Mouse (Mus musculus) gastrocnemius, postnatal 36 days (tissue): ENCODE measurements around the gene Slc4a1. TPM values are rescaled to one million over a fixed set of nuclear protein-coding genes. Genes with fewer than 3 reads are reported as not detected.

Experiments used
- DNase-seq, 2 experiments: peaks; one replicate each; pipeline ENCODE4 v3.0.0; 2022
- intact Hi-C: fragments of 180-260 bp; cut with DNase I; formaldehyde crosslinking; loops from one replicate; pipeline ENCODE4 v1.15.1; 2025
- total RNA-seq, 2 experiments: library from RNA; stranded (reverse); gene quantifications; 2 replicates each; pipeline ENCODE4 v1.2.3; 2021

The Slc4a1 gene
- total RNA-seq, 2 experiments from 2014 or later: 0.31 TPM; not detected in 1

DNA sequence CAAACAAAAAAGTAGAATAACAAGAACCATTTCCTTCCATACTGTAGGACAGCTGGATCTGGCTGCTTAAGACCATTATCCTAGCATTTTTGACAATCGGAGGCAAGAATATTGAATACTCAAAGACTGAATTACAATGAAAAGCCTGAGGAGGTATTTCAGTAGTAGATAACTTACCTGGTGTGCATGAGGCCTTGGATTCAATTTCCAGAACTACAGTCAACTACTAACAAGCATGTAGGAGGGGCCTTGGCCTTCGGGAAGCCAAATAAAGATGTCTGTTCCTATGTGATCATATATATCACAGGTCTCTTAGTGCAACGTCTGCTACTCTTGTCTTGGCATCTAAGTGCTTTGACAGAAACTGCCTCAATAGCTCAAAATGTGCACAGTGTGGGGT, 36.0 kb downstream of the Slc4a1 start:
- no peak for DNase-seq
- intact Hi-C loops: no loop called here

DNA sequence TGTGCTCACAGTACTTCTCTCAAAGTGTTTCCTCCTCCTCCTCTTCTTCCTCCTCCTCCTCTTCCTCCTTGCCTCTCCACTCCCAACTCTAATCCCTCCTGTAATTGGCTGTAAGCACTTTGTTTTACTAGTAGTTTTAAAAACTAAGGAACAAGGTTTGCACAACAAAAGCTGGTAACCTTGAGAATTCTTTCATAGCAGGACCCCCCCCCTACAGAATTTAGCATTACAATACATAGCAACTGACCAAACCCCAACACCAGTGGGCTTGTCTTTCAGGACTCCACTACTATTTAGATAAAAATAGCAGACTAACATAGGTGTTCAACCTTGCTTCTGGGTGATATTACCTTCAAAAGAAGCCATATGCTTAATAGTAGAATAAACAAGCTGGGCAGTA, 36.5 kb downstream of the Slc4a1 start:
- intact Hi-C loops: no loop called here
- no peak for DNase-seq

GRCm38 (mm10) chr11:102327839-102328238, 38.2 kb downstream of the Slc4a1 start:
- intact Hi-C loops: no loop called here
- DNase-seq: no peak

DNA sequence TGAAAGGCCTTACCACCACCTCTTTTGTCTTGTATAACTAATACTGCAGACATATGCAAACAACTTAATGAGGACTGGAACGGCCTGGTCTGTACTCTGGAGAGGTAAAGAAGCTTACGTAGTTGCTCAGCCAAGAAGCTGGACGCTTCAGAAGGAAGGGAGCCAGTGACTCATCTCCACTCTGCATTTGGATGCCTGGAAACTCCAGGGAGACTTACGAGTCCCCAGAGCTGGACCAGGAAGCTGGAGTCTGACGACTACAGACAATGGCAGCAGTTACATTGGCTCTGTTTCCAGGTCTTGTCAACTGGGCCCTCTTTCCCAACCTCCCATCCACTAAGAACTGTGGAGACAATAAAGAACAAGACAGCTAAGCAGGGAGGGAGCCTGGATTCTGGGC, 38.8 kb downstream of the Slc4a1 start:
- DNase-seq: peak in 1 of 2 experiments; percentile 24
- intact Hi-C loops: no loop called here

- intact Hi-C loops: no loop called here
- DNase-seq: no peak
Observed at GRCm38 (mm10) chr11:102323516-102323915, 42.5 kb downstream of the Slc4a1 start.

DNA sequence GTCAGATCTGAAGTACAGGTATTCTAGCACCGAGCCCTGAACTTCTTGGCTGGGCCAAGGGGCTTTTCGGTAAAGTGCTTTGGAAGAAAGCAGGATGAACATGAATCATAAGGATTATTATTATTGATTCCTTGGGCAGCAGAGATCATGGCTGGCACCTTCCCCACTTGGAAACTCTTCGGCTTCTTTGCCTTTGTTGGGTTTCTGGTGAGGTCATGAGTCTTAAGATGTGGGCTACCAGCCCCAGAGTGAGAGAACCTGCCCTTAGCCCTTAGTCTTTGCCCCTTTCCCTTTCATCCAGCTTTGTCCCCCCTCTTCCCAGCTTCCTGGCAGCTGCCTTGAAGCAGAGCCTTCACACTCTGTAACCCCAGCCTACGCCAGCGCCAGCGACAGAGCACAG, 44.1 kb downstream of the Slc4a1 start:
- intact Hi-C loops: no loop called here
- DNase-seq: no peak

GRCm38 (mm10) chr11:102320686-102321005, 45.4 kb downstream of the Slc4a1 start:
- intact Hi-C loops: no loop called here
- peak; percentile 71 to 73 for DNase-seq

- DNase-seq: peak; percentile 77 to 79
- intact Hi-C loops: loop anchor here (1.0 kb wide), 1 partner anchor 87 kb away; the partner anchor contains the start of gene Slc25a39
Observed at GRCm38 (mm10) chr11:102319941-102320685, 45.9 kb downstream of the Slc4a1 start.

- DNase-seq: peak; percentile 78 to 81
Observed at GRCm38 (mm10) chr11:102319410-102319792, 46.6 kb downstream of the Slc4a1 start, which contains the start of gene Ubtf. TSS of gene Ubtf (minus strand) at chr11:102319742.

DNA sequence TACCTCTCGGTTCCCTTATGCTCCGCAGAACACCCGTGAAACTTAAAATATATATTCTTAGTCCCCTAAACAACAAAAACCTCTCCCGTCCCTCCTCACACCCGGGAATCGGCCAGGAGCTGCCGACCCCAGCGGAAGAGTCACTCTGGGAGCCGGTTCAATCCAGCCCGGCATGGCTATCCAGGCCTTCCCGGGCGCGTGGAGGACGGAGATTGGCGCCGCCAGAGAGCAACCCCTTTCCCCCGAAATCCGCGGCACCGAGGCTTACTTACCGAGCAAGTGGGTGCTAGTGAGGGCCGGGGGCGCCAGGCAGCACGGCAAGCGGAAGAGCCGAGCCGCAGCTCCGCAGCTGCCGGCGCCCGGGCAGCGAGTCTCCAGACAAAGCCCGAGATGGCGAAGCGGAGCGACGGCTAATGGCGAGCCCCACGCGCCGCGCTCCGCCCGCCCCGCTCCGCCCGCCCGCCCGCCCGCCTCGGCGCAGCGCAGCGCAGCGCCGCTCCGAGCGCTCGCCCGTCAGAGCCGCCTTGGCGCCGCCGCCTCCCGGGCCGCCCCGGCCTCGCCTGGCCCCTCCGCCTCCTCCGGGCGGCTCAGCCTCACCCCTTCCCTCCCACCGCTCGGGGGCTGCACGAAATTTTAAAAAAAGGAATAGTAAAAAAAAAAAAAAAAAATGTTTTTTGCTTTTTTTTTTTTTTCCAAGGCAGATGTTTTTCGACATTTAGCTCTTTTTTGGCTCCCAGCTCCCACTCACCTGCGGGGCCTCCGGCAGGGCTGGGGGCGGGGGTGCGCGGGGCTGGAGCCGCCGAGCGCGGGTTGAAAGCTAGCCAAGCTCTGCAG, 47.2 kb downstream of the Slc4a1 start:
- peak; percentile 43 to 72 for DNase-seq
- intact Hi-C loops: loop anchor here (1.0 kb wide), 1 partner anchor 89 kb away; the partner anchor contains the start of gene Slc25a39

More at GRCm38 (mm10) chr11:102319410-102319792, 46.6 kb downstream of the Slc4a1 start, which contains the start of gene Ubtf:
- intact Hi-C loops: loop anchor here (1.0 kb wide), 1 partner anchor 88 kb away; the partner anchor contains the start of gene Slc25a39

GRCm38 (mm10) chr11:102317901-102318575, 48.0 kb downstream of the Slc4a1 start:
- DNase-seq: peak; percentile 69 to 73
- intact Hi-C loops: no loop called here

DNA sequence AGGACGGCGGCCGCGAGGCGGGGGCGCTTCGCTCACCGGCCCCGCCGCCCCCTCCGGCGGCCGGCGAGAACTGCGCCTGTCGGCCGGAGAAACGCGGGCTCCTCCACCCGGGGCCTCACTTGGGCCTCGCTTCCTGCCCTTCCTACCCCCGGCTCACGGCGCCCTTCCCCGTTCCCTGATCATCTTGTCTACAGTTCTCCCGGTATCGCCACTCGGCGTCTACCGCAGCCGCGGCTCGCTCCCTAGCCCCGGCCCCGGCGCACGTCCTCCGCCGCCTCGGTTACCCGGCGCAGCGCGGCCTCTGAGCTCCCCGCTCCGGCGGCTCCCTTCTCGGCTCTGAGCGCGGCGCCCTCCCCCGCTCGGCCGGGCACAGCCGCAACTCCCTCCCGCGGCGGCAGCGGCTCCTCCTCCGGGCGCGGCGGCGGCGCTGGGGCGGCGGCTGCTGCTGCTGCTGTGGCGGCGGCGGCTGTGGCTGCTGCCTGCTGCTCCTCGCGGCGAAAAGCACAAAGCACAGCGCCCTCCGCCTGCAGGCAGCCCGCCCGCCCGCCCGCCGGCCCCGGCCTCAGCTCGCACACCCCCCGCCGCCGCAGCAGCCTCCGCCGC, 48.6 kb downstream of the Slc4a1 start:
- intact Hi-C loops: no loop called here
- peak in 1 of 2 experiments; percentile 60 for DNase-seq

- intact Hi-C loops: no loop called here
- DNase-seq: peak; percentile 84 to 85
Observed at GRCm38 (mm10) chr11:102316572-102317297, 49.3 kb downstream of the Slc4a1 start.

DNA sequence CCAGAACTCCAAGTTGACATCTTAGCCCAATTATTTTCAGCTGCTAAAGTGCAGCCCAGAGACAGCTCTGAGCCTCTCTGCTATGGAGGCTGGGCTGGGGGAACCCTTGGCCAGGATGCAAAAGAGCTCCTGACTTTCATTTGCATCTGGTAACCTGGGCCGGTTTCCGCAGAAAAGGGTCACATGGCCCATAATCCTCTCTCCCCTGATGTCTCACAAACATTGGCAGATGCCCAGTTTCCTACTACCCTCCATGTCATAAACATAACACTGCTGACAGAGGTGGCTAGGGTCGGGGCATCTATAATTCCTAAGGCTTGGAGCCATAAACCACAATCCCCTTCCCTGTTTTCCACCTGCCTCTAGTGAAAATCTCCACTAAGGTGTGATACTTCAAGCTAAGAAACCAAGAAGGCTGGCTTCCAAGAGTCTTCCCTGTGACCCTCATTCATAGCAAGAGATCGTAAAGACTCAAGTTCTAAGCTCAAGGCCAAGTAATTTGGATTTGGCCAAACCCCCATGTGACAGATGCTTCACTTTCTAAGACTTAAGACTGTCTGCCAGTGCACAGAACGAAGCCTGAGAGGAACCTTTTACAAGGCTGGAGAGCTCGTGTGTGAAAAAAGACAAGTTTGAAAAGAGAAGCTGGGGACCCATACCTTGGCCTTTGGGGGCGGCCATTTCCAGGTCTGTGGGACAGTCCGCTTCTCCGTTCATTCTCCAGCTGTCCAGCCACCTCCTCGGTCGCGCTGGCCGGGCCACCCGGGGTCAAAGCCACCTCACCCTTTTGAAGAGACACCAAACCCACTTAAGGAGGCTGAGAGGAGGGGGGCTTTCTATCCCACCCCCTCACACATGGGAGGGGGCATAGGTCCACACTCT, 50.1 kb downstream of the Slc4a1 start:
- intact Hi-C loops: no loop called here

DNA sequence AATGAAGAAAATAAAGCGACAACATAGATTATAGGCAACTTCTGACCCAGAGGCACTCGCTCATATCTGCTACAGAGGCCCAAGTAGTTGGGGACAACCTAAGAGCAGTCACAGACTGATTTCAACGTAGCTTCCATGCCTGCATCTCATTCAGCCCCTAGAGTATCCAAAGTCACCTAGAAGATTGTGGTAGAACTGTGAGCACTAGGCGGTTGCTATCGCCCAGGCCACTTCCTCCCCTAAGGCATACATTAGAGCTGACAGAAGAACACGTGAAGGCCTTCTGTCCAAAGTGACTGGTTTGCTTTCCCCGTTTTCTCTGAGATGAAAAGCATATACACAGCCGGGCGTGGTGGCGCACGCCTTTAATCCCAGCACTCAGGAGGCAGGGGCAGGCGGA, 51.7 kb downstream of the Slc4a1 start:
- intact Hi-C loops: no loop called here

More for the DNA sequence above, 50.1 kb downstream of the Slc4a1 start:
- DNase-seq: no peak

GRCm38 (mm10) chr11:102312586-102312985, 53.4 kb downstream of the Slc4a1 start:
- DNase-seq: no peak
- intact Hi-C loops: no loop called here

More for the DNA sequence above, 51.7 kb downstream of the Slc4a1 start:
- no peak for DNase-seq

- no peak for DNase-seq
- intact Hi-C loops: no loop called here
Observed at GRCm38 (mm10) chr11:102311966-102312365, 54.0 kb downstream of the Slc4a1 start.

- no peak for DNase-seq
- intact Hi-C loops: no loop called here
Observed at GRCm38 (mm10) chr11:102310768-102311695, 55.0 kb downstream of the Slc4a1 start.
